Mouse (Mus musculus) neural tube, embryonic 12.5 days (tissue): ENCODE data around the gene Pa2g4. TPM values are rescaled to one million over a fixed set of nuclear protein-coding genes. Genes with fewer than 3 reads are reported as not detected.

Experiments used
- ATAC-seq: fragments of 200-750 bp; cut with Nextera tagmentation; 2 replicates; pipeline ENCODE4 v1.8.0; 2017; ENCODE audit warnings: low read depth, mild to moderate bottlenecking, moderate TSS enrichment, moderate library complexity; ENCODE audit not compliant: low FRiP score
- H3K27ac ChIP-seq: fragments of 300-500 bp; sonication (generic); 2 replicates; pipeline ENCODE4 v1.5.1; 2016
- H3K27me3 ChIP-seq: fragments of 300-500 bp; sonication (generic); replicated peaks from 2 replicates; pipeline ENCODE4 v1.6.1; 2016; ENCODE audit warnings: mild to moderate bottlenecking
- H3K36me3 ChIP-seq: fragments of 300-500 bp; sonication (generic); 2 replicates; pipeline ENCODE4 v1.6.1; 2016; ENCODE audit warnings: mild to moderate bottlenecking
- H3K4me1 ChIP-seq: fragments of 300-500 bp; sonication (generic); 2 replicates; pipeline ENCODE4 v1.6.1; 2016
- H3K4me2 ChIP-seq: fragments of 300-500 bp; sonication (generic); replicated peaks from 2 replicates; pipeline ENCODE4 v1.6.1; 2016; ENCODE audit warnings: mild to moderate bottlenecking
- H3K4me3 ChIP-seq: fragments of 300-500 bp; sonication (generic); 2 replicates; pipeline ENCODE4 v1.5.1; 2016
- H3K9ac ChIP-seq: fragments of 300-500 bp; sonication (generic); 2 replicates; pipeline ENCODE4 v1.6.1; 2016; ENCODE audit warnings: mild to moderate bottlenecking
- H3K9me3 ChIP-seq: fragments of 300-500 bp; sonication (generic); 2 replicates; pipeline ENCODE4 v1.6.1; 2016; ENCODE audit warnings: mild to moderate bottlenecking
- WGBS: fragments of 180-500 bp; shearing (Covaris S2); methylation state at CpG from one replicate; pipeline ENCODE4 v1.1.7; 2016; 5-methylcytosine and 5-hydroxymethylcytosine counted together
- polyA plus RNA-seq: library from polyadenylated mRNA; unstranded; fragments of >200 nt; fragmentation: Nextera tagmentation; extraction: Ambion mirVana; gene quantifications from 2 replicates; pipeline ENCODE4 v1.2.1, GENCODE M21; 2016

The Pa2g4 gene
- polyA plus RNA-seq, 1 experiment from 2014 or later: 156 TPM

DNA sequence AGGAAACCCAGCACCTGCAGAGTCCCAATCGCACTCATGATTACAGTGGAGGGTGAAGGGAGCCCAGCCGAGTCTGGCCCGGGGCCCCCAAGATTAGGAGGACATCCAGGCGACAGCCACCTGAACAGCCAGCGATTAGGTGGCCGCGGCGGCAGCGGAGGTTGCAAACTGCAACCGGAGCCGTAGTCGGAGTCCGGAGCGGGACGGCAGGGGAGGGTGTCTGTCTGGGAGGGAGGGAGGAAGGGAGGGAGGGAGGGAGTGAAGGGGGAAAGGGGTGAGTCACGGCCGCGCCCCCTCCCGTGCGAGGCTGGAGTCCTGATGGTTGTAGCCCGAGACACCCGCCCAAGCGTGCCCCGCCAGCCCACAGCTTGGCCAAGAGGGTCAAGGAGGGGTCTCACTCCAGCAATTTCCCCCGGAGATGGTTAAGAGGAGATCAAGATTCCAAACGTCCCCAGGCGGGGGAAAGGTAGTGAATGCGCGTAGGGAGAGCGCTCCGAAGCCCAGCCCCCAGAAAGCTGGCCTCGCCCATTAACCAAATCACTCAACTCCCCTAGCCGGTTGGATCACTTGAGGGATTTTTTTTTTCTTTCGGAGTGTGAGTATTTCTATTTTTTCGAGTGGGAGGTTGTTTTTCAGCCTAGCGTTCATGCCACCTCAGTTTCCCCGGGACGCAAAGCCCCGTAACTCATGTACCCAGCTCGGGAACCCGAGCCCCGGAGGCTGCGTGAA is 23.8 kb upstream of the Pa2g4 start, which contains the start of gene Erbb3:
Gene Erbb3 (minus strand): TSS at position 189 of the 729 bp plus-strand sequence.
- Histone ChIP-seq H3K36me3 (no peaks in the 10 kb centered on the region), H3K9me3 (no peaks in the 10 kb centered on the region), H3K4me2 (peak within 1 kb of the TSS; percentile 84), H3K9ac (peak within 1 kb of the TSS; percentile 51), H3K27me3 (peaks cover 44% of the 10 kb centered on the region), H3K4me1 (peaks cover 8% of the 10 kb centered on the region; the same call in 1 of the 2 replicates), H3K27ac (no peak within 1 kb of the TSS), H3K4me3 (peak within 1 kb of the TSS; percentile 56)
- WGBS: 1% methylated on average over 43 of the region's 43 CpGs
- ATAC-seq: peak; percentile 46

DNA sequence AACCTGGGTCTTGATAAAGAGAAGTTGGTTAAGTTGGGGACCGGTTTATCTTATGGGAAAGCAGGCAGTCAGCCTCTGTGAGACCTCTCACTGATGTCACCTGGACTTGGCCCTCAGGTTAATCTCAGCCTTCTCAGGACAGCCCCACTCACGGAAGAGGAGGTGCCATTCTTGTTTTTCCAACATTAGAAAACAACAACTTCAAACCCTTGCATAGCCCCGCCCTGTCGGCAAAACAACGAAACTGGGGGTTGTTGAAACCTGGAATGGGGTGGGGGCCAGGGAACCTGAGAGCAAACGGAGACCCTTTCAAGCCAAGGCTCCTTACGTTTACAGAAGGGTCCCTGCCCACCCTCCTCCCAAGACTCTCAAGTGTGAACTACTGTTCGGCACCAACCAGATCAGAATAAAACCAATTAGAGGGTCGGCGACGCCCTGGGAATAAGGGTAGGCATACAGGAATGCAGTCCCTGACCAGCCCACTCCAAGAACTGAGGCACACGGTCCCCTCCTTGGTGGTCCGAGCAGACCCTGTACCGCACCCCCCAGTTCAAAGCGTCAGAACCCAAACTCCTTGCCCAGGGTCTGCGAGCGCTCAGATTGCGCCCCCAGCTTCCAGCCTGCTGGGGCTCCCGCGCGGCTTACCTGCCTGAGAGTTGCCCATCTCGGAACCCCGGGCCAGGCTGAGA is 23.1 kb upstream of the Pa2g4 start:
- Histone ChIP-seq H3K4me1 (peaks cover 8% of the 10 kb centered on the region; the same call in 1 of the 2 replicates), H3K27me3 (peaks cover 44% of the 10 kb centered on the region), H3K4me2 (peak overlapping the region; percentile 84), H3K27ac (no peak overlapping the region), H3K9me3 (no peaks in the 10 kb centered on the region), H3K9ac (peak overlapping the region; percentile 51), H3K4me3 (peak overlapping the region; percentile 56), H3K36me3 (no peaks in the 10 kb centered on the region)
- WGBS: 1% methylated on average over 23 of the region's 23 CpGs
- 0 out of 2 replicates have a peak, but pooled peaks have one; percentile 3 for ATAC-seq

DNA sequence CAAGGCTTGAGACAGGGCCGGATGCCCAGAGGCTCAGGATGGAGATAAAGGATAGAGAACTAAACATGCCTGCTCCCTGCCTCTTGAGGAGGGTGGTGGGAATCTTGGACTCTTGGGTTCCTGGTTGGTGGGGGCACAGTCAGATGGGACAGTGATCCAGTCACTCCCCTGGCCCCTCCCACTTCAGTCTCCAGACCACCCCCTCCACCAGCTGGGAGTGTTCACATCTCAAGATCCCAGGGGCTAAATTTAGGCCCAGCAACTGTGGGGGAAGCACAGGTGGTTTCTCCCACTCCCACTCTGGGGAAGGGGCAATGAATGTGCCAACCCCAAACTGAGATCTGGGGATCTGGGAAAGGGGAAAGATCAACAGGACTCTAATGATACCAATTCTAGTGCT is 22.3 kb upstream of the Pa2g4 start:
- H3K4me1 ChIP-seq: peaks cover 8% of the 10 kb centered on the region; the same call in 1 of the 2 replicates
- no peak overlapping the region for H3K27ac ChIP-seq
- H3K36me3 ChIP-seq: no peaks in the 10 kb centered on the region
- no peaks in the 10 kb centered on the region for H3K9me3 ChIP-seq
- peak overlapping the region; percentile 56; the same call in 1 of the 2 replicates for H3K4me3 ChIP-seq
- no peak for ATAC-seq
- 36% methylated on average over 1 of the region's 1 CpGs for WGBS
- H3K4me2 ChIP-seq: peak overlapping the region; percentile 84
- peaks cover 44% of the 10 kb centered on the region for H3K27me3 ChIP-seq
- no peak overlapping the region for H3K9ac ChIP-seq

DNA sequence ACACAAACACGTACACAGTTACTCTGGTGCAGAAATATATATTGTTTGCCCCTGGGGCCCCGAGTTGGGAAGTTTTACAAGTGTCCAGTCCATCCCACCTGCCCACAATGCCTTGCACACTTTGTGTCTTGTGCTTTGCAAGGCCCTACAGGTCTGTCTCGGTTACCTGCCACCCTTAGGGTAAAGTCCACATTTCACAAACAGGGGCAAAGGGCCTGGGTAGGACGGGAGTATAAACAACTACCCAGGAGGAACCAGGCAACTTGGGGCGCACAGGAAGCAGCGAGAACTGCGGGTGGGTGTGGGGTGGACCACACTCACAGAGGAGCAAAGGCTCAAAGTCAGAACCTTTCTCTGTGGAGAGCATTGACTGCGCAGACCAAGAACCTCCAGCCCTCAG is 21.9 kb upstream of the Pa2g4 start:
- Histone ChIP-seq H3K9me3 (no peaks in the 10 kb centered on the region), H3K9ac (no peak overlapping the region), H3K4me3 (no peak overlapping the region), H3K27ac (no peak overlapping the region), H3K4me2 (peak overlapping the region; percentile 84), H3K36me3 (no peaks in the 10 kb centered on the region), H3K27me3 (peaks cover 44% of the 10 kb centered on the region), H3K4me1 (peaks cover 8% of the 10 kb centered on the region; the same call in 1 of the 2 replicates)
- ATAC-seq: no peak
- 56% methylated on average over 8 of the region's 8 CpGs for WGBS

DNA sequence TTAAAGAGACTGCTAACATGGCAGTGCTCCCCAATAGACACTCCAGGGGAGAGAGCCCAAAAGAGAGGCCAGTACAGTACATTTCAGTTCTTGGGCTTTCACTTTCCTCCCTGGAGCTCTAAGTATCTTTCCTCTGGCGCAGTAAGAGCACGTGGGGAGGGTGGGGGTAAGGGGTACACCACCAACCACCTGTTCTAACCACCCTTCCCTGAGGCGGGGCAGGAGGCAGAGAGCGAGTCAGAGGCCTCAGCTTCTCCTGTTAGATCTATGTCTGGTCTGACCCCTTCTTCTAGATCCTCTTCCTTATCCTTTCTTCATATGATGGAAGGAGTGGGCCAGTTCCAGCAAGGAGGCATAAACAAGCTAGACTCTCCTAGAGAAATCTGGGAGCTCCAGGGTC is 21.3 kb upstream of the Pa2g4 start:
- no peak overlapping the region for H3K27ac ChIP-seq
- no peaks in the 10 kb centered on the region for H3K9me3 ChIP-seq
- no peak overlapping the region for H3K9ac ChIP-seq
- no peak for ATAC-seq
- peak overlapping the region; percentile 84 for H3K4me2 ChIP-seq
- 48% methylated on average over 4 of the region's 4 CpGs for WGBS
- H3K4me1 ChIP-seq: peaks cover 8% of the 10 kb centered on the region; the same call in 1 of the 2 replicates
- H3K27me3 ChIP-seq: peaks cover 44% of the 10 kb centered on the region
- H3K36me3 ChIP-seq: no peaks in the 10 kb centered on the region
- no peak overlapping the region for H3K4me3 ChIP-seq

DNA sequence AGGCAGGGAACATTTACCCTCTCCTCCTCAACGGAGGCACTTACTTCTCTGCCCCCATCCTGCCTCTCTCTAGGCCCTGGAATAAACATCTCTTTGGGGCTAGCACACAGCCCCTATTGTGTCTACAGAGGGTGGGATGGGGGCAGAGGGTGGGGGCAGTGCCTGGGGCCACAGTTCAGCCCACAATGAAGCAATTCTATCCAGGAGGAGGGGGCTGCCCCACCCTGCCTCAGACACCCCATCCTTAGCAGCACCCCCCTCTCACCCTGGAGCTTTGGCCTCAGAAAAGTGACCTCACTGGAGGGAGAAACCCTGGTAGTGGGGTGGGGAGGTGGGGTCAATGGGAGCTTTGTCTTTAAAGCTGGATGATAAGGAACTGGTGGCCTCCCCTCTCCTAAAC is 20.8 kb upstream of the Pa2g4 start:
- Histone ChIP-seq H3K36me3 (no peaks in the 10 kb centered on the region), H3K27ac (no peak overlapping the region), H3K9ac (no peak overlapping the region), H3K4me2 (0 out of 2 replicates have a peak overlapping the region, but pooled peaks have one; percentile 84), H3K4me3 (no peak overlapping the region), H3K4me1 (peaks cover 8% of the 10 kb centered on the region; the same call in 1 of the 2 replicates), H3K27me3 (peaks cover 44% of the 10 kb centered on the region), H3K9me3 (no peaks in the 10 kb centered on the region)
- 8% methylated on average over 1 of the region's 1 CpGs for WGBS
- ATAC-seq: no peak

DNA sequence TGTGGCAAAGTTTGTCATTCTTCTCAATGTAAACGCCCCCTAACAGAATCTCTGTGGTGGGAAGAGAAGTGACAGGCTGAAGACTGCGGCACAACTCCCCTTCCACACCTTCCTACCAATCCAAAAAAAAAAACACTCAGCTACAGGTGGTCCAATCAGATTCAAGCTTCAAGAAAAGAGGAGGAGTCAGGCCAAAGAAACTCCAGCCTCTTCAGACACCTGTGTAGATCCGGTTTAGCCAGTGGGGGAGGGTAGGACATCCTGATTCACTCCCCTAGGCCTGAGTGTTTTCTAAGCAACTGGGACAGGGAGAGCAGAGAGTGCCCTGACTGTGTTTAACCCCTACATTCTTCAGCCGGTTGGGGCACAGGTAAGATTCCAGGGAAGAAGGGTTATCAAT is 18.6 kb upstream of the Pa2g4 start:
- Histone ChIP-seq H3K9me3 (no peaks in the 10 kb centered on the region), H3K36me3 (no peaks in the 10 kb centered on the region), H3K4me1 (peaks cover 4% of the 10 kb centered on the region; the same call in 1 of the 2 replicates), H3K27me3 (peaks cover 38% of the 10 kb centered on the region), H3K9ac (no peak overlapping the region), H3K4me2 (no peak overlapping the region), H3K4me3 (no peak overlapping the region), H3K27ac (no peak overlapping the region)
- 10% methylated on average over 4 of the region's 4 CpGs for WGBS
- ATAC-seq: no peak

DNA sequence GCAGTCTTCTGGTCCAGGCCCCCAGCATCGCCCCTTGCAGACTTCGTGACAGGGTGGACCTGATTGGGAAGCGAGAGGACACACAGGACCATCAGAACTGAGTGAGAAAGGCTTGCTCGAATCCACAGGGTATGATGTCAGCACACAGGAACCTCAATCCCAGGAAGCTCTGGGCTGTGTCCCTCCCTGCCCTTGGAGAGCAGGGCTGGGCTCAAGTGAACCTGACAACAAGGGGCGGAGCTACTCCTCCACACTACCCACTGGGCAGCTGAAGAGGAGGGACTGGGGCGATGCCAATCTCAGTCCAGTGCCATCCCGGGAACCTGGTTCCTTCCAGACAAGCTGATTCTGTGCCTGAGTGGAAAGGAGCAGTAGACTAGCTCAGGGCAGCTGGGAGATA is 17.9 kb upstream of the Pa2g4 start:
- H3K27ac ChIP-seq: no peak overlapping the region
- no peak overlapping the region for H3K4me3 ChIP-seq
- no peak for ATAC-seq
- H3K36me3 ChIP-seq: no peaks in the 10 kb centered on the region
- H3K9me3 ChIP-seq: no peaks in the 10 kb centered on the region
- WGBS: 24% methylated on average over 7 of the region's 7 CpGs
- no peaks in the 10 kb centered on the region for H3K4me1 ChIP-seq
- H3K27me3 ChIP-seq: peaks cover 31% of the 10 kb centered on the region
- no peak overlapping the region for H3K4me2 ChIP-seq
- H3K9ac ChIP-seq: no peak overlapping the region

DNA sequence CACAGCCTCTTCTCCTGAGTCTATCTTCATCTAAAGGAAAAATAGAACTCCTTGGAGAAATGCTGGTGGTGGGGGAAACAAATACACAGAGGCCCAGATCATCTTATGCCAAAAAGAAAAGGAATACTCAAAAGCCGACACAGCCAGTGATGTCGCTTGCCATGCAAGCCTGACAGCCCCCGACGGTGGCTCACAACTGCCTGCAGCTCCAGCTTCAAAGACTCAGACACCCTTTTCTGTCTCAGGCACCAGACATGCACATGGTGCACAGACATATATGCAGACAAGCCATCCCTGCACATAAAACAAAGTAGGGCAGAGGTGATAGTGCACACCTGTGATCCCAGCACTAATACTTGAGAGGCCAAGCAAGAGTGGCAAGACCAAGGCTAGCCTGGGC is 13.9 kb upstream of the Pa2g4 start:
- no peak overlapping the region for H3K4me3 ChIP-seq
- no peaks in the 10 kb centered on the region; the same call in 1 of the 2 replicates for H3K27me3 ChIP-seq
- no peaks in the 10 kb centered on the region for H3K9me3 ChIP-seq
- H3K4me2 ChIP-seq: no peak overlapping the region
- H3K4me1 ChIP-seq: no peaks in the 10 kb centered on the region
- H3K27ac ChIP-seq: no peak overlapping the region
- H3K9ac ChIP-seq: no peak overlapping the region
- 88% methylated on average over 4 of the region's 4 CpGs for WGBS
- H3K36me3 ChIP-seq: no peaks in the 10 kb centered on the region
- ATAC-seq: no peak

DNA sequence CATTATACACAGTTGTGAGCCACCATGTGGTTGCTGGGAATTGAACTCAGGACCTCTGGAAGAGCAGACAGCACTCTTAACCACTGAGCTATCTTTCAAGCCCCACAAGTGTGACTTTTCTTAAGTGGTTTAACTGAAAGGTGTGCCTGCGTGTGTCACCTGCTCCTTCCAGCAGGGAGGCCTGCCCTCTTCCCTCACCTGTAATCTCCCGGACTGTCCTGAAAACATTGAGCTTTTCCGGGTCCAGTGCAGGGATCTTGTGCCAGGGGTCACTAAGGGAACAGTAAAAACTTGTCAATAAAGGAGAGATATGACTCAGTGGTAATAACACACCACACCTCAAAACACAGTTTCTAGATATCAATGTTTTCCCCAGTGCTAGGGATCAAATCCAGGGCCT is 13.5 kb upstream of the Pa2g4 start:
- Histone ChIP-seq H3K9ac (no peak overlapping the region), H3K4me1 (no peaks in the 10 kb centered on the region), H3K9me3 (no peaks in the 10 kb centered on the region), H3K27ac (no peak overlapping the region), H3K27me3 (no peaks in the 10 kb centered on the region; the same call in 1 of the 2 replicates), H3K4me3 (no peak overlapping the region), H3K36me3 (no peaks in the 10 kb centered on the region), H3K4me2 (no peak overlapping the region)
- WGBS: 90% methylated on average over 3 of the region's 3 CpGs
- ATAC-seq: no peak

DNA sequence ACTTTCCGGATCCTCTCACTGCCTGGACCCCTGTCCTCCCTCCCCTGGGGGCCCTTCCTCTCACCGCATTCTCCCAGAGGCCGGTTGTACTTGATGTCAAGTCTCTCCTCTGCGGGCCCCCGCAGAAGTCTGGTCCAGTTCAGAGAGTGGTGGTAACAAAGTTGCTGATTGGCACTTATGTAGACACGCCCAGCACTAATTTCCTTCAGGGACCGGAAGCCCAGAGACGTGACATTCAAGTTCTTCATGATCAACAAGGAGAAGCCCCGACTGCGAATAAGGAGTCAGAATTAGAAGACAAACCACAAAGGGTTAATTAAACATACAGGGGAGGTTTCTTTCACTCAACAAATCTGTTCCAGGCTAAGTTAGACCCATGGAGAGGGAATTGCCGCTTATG is 12.5 kb upstream of the Pa2g4 start:
- WGBS: 79% methylated on average over 11 of the region's 11 CpGs
- no peak overlapping the region for H3K4me2 ChIP-seq
- no peaks in the 10 kb centered on the region for H3K36me3 ChIP-seq
- H3K27me3 ChIP-seq: no peaks in the 10 kb centered on the region
- H3K27ac ChIP-seq: no peak overlapping the region
- H3K9ac ChIP-seq: no peak overlapping the region
- no peak overlapping the region for H3K4me3 ChIP-seq
- ATAC-seq: no peak
- H3K9me3 ChIP-seq: no peaks in the 10 kb centered on the region
- H3K4me1 ChIP-seq: no peaks in the 10 kb centered on the region

DNA sequence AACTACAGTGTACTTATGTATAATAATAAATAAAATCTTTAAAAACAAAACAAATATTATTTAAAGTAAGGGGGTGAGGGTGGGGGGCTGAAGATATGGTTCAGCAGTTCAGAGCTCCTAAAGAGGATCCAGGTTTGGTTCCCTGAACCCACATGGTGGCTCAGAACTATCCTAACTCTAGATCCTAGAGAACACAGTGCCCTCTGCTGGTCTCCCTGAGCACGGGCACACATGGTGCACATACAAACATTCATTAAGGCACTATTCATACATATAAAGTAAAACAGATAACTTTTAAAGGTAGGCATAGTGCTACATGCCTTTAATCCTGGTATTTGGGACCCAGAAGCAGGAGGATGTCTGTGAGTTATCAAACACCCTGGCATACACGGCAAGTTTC is 9.3 kb upstream of the Pa2g4 start:
- no peak for ATAC-seq
- H3K9ac ChIP-seq: no peak overlapping the region
- no peaks in the 10 kb centered on the region for H3K4me1 ChIP-seq
- H3K4me3 ChIP-seq: no peak overlapping the region
- WGBS: 89% methylated on average over 2 of the region's 2 CpGs
- H3K36me3 ChIP-seq: no peaks in the 10 kb centered on the region
- H3K27ac ChIP-seq: no peak overlapping the region
- no peaks in the 10 kb centered on the region for H3K27me3 ChIP-seq
- no peaks in the 10 kb centered on the region for H3K9me3 ChIP-seq
- H3K4me2 ChIP-seq: no peak overlapping the region
